Mouse (Mus musculus) kidney, embryonic 15.5 days (tissue): ENCODE data around the gene Ip6k3. TPM values are rescaled to one million over a fixed set of nuclear protein-coding genes. Genes with fewer than 3 reads are reported as not detected.

Source experiments
- ATAC-seq: fragments of 200-750 bp; cut with Nextera tagmentation; replicated peaks from 2 replicates; pipeline ENCODE4 v1.8.0; 2017; ENCODE audit warnings: moderate TSS enrichment; ENCODE audit not compliant: low FRiP score
- H3K27ac ChIP-seq: fragments of 300-500 bp; sonication (generic); 2 replicates; pipeline ENCODE4 v1.5.1; 2015; ENCODE audit warnings: mild to moderate bottlenecking, inconsistent platforms
- H3K27me3 ChIP-seq: fragments of 300-500 bp; sonication (generic); 2 replicates; pipeline ENCODE4 v1.6.1; 2015; ENCODE audit warnings: inconsistent platforms
- H3K36me3 ChIP-seq: fragments of 300-500 bp; sonication (generic); 2 replicates; pipeline ENCODE4 v1.6.1; 2015; ENCODE audit warnings: inconsistent platforms
- H3K4me1 ChIP-seq: fragments of 300-500 bp; sonication (generic); 2 replicates; pipeline ENCODE4 v1.6.1; 2015; ENCODE audit warnings: inconsistent platforms
- H3K4me2 ChIP-seq: fragments of 300-500 bp; sonication (generic); 2 replicates; pipeline ENCODE4 v1.6.1; 2015; ENCODE audit warnings: moderate library complexity, mild to moderate bottlenecking, inconsistent platforms
- H3K4me3 ChIP-seq: fragments of 300-500 bp; sonication (generic); replicated peaks from 2 replicates; pipeline ENCODE4 v1.5.1; 2015; ENCODE audit warnings: mild to moderate bottlenecking, inconsistent platforms
- H3K9ac ChIP-seq: fragments of 300-500 bp; sonication (generic); 2 replicates; pipeline ENCODE4 v1.6.1; 2015; ENCODE audit warnings: mild to moderate bottlenecking, inconsistent platforms
- H3K9me3 ChIP-seq: fragments of 300-500 bp; sonication (generic); replicated peaks from 2 replicates; pipeline ENCODE4 v1.6.1; 2016; ENCODE audit warnings: inconsistent platforms
- WGBS: fragments of 180-500 bp; shearing (Covaris S2); methylation state at CpG from one replicate; pipeline ENCODE4 v1.1.7; 2015; ENCODE audit warnings: mixed read lengths; 5-methylcytosine and 5-hydroxymethylcytosine counted together
- polyA plus RNA-seq: library from polyadenylated mRNA; unstranded; fragments of >200 nt; fragmentation: Nextera tagmentation; extraction: Ambion mirVana; gene quantifications from 2 replicates; pipeline ENCODE4 v1.2.1, GENCODE M21; 2015

The Ip6k3 gene
- polyA plus RNA-seq, 1 experiment from 2014 or later, result 0.10 TPM

DNA sequence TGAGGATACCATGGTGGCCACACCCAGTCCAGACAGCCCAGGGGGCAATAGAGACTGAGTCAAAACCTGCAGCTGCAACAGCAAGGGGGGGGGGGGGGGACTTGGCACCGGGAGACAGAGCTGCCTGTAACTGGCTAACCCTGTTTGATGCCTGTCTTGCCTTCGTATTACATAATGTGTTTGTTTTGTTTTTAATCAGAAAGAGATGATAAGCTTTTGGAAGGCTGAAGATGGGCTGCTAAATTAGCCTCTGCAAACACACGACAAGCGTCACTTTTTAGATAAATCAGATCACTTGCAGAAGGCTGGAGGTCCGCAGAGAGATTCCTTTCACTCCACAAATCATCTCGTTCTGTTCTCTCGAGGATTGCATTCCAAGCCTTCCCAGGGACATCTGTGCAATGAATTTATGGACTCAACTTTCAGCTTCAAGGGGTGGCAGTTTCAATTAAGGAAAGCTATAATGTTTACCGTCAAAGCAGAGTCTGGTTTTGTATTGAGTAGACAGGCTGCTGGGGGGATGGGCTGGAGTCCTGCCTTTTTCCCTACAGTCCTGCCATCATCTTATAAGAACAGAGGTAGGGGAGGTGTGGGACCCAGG, 21.2 kb downstream of the Ip6k3 start:
- peaks cover 47% of the 10 kb centered on the region for H3K4me1 ChIP-seq
- H3K9me3 ChIP-seq, result no peaks in the 10 kb centered on the region
- WGBS, result 5% methylated on average over 8 of the region's 8 CpGs
- H3K27me3 ChIP-seq, result peaks cover 37% of the 10 kb centered on the region
- H3K9ac ChIP-seq, result no peak overlapping the region
- H3K4me3 ChIP-seq, result no peak overlapping the region
- peak overlapping the region; percentile 27 for H3K4me2 ChIP-seq
- no peaks in the 10 kb centered on the region for H3K36me3 ChIP-seq
- no peak overlapping the region for H3K27ac ChIP-seq
- ATAC-seq, result peak; percentile 48

DNA sequence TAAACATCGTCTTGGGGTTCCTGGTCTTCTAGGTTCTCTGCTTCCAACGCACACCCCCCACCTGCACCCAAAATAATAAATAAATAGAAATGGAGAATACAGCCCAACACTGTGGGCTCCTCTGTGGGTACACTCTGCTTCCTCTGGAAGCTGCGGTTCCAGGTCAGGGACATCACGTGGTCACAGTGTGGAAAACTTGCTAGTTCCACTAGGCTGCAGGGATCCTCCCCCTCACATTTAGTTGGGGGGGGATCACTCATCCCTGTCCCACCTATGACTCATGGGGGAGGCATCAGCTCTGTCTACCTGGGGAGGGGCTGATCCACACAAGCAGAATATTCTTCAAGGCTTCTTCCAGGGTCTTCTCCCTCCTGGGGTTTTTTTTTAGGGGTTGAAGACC, 23.4 kb downstream of the Ip6k3 start:
- no peak overlapping the region for H3K27ac ChIP-seq
- H3K36me3 ChIP-seq, result no peaks in the 10 kb centered on the region
- H3K4me3 ChIP-seq, result no peak overlapping the region
- no peaks in the 10 kb centered on the region for H3K9me3 ChIP-seq
- WGBS, result 63% methylated on average over 4 of the region's 4 CpGs
- peaks cover 61% of the 10 kb centered on the region for H3K4me1 ChIP-seq
- H3K9ac ChIP-seq, result no peak overlapping the region
- no peak for ATAC-seq
- peaks cover 15% of the 10 kb centered on the region; the same call in 1 of the 2 replicates for H3K27me3 ChIP-seq
- no peak overlapping the region for H3K4me2 ChIP-seq

DNA sequence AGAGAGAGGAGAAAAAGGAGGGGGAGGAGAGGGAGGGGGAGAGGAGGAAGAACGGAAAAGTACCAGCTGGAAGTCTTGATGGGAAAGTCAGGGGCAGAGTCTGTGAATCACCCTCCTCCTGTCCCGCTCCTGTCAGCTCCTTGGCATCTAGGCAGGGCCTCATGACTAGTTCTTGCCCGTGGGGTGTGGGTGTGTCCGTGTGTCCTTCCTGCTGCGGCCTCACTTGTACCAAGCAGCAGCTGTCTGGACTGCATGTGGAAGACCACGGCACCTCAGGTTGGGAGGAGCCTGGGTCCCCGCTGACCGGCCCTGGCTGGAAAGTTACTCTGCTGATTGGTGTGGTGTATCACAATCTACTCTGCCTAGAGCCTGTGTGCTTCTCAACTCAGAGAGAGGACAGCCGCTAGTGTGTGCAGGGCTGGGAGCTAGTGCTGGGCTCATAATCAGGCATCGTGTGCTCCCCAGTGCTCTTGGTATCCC, 25.6 kb downstream of the Ip6k3 start:
- Histone ChIP-seq H3K36me3 (no peaks in the 10 kb centered on the region), H3K9ac (no peak overlapping the region), H3K9me3 (no peaks in the 10 kb centered on the region), H3K4me3 (peak overlapping the region; percentile 14; the same call in 1 of the 2 replicates), H3K4me2 (peak overlapping the region; percentile 43), H3K27ac (peak overlapping the region; percentile 49; the same call in 1 of the 2 replicates), H3K27me3 (peaks cover 19% of the 10 kb centered on the region; the same call in 1 of the 2 replicates), H3K4me1 (peaks cover 67% of the 10 kb centered on the region)
- peak; percentile 50; the same call in 1 of the 2 replicates for ATAC-seq
- WGBS, result 13% methylated on average over 10 of the region's 10 CpGs

DNA sequence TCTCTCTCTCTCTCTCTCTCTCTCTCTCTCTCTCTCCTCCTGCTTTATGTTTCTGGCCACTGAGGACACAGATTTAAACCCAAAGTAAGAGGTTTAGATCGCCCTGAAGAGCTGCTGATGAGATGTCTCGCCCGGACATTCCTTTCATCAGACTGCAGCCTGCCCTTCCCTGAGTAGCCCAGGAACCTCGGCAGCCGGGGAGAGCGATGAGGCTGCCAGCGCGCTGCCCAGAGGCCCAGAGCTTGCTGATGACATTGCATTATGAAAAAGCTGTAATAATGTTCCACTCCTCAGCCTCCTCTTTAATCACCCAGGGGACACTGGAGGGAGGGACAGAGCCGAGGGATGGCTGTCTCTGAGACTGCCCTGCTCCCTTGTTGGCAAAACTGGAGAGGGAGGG, 27.3 kb downstream of the Ip6k3 start:
- H3K9ac ChIP-seq, result no peak overlapping the region
- 60% methylated on average over 9 of the region's 9 CpGs for WGBS
- no peak overlapping the region for H3K4me3 ChIP-seq
- H3K36me3 ChIP-seq, result no peaks in the 10 kb centered on the region
- H3K4me1 ChIP-seq, result peaks cover 55% of the 10 kb centered on the region
- peaks cover 11% of the 10 kb centered on the region; the same call in 1 of the 2 replicates for H3K27me3 ChIP-seq
- H3K4me2 ChIP-seq, result no peak overlapping the region
- no peaks in the 10 kb centered on the region for H3K9me3 ChIP-seq
- ATAC-seq, result no peak
- H3K27ac ChIP-seq, result no peak overlapping the region

DNA sequence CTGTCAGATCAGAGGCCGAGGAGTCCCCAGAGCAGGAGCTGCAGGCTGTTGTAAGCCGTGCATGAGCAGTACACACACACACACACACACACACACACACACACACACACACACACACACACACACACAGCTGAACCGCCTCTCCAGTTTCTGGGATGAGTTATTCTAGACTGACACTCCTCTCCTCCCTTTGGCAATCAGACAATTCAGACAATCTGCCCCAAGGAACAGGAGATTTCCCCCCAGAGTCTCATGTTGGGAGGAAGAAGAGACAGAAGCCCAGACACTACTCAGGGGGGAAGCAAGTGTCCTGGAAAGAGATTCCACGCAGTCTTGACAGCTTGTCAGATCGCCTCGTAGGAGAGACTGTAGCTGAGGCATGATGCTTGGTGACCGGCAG, 28.3 kb downstream of the Ip6k3 start:
- Histone ChIP-seq H3K4me2 (no peak overlapping the region), H3K27me3 (peaks cover 4% of the 10 kb centered on the region; the same call in 1 of the 2 replicates), H3K36me3 (no peaks in the 10 kb centered on the region), H3K27ac (no peak overlapping the region), H3K4me1 (peaks cover 59% of the 10 kb centered on the region), H3K9ac (no peak overlapping the region), H3K9me3 (no peaks in the 10 kb centered on the region), H3K4me3 (no peak overlapping the region)
- 30% methylated on average over 7 of the region's 7 CpGs for WGBS
- no peak for ATAC-seq

DNA sequence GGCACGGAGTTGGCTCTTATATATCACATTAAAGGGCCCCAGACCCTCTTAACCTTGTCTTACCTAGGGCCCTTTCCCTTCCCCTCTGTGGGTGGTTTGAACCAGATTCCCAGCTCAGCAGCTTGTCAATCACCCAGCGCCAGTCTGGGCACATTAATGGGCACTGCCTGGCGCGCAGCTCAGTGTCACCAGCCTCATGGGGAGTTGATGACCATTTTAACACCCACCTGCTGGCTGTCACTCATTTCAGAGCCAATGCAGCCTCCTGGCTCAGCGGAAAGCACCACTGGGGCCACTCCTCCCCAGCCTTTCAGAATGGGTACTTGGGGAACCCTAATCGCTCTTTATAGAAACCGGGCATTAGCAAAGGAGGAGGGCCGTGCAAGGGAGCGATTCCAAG, 29.2 kb downstream of the Ip6k3 start:
- no peaks in the 10 kb centered on the region for H3K9me3 ChIP-seq
- no peak overlapping the region for H3K27ac ChIP-seq
- peaks cover 3% of the 10 kb centered on the region; the same call in 1 of the 2 replicates for H3K27me3 ChIP-seq
- H3K4me2 ChIP-seq, result no peak overlapping the region
- WGBS, result 76% methylated on average over 9 of the region's 9 CpGs
- no peaks in the 10 kb centered on the region for H3K36me3 ChIP-seq
- no peak for ATAC-seq
- no peak overlapping the region for H3K9ac ChIP-seq
- no peak overlapping the region for H3K4me3 ChIP-seq
- H3K4me1 ChIP-seq, result peaks cover 51% of the 10 kb centered on the region

DNA sequence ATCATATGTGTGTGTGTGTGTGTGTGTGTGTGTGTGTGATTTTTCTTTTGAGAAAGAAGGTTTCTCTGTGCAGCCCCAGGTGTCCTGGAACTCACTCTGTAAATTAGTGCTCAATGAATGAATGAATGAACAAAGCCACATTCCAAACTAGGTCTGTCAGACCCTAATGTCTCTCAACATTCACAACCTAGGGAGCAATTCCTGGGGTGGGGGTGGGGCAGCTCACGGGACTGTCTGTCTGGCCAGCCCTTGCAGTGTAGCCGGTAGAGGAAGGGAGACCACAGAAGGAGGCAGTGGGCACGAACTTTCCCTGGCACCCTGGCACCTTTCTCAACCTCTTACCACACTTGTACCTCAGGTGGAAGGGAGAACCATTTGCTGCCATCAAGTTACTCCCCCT, 32.9 kb downstream of the Ip6k3 start:
- H3K9ac ChIP-seq, result no peak overlapping the region
- H3K4me2 ChIP-seq, result no peak overlapping the region
- H3K9me3 ChIP-seq, result no peaks in the 10 kb centered on the region
- no peak overlapping the region for H3K4me3 ChIP-seq
- no peak overlapping the region for H3K27ac ChIP-seq
- WGBS, result 21% methylated on average over 3 of the region's 3 CpGs
- 0 out of 2 replicates have a peak, but pooled peaks cover 3% of the 10 kb centered on the region for H3K27me3 ChIP-seq
- peaks cover 60% of the 10 kb centered on the region for H3K4me1 ChIP-seq
- H3K36me3 ChIP-seq, result no peaks in the 10 kb centered on the region
- ATAC-seq, result no peak

DNA sequence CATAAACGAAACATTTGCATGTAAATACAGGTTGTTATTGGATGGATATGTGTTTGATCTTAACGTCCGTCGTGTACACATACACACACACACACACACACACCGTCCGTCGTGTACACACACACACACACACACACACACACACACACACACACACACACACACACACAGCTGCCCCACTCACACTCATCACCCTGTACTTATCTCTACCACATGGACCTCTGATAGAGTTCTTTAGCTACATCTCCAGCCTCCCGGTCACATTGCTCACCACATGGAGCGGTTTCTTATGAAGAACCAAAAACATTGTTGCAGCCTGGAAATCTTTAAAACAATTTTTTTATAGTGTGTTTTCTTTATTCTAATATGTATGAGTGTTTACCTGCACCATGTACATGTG, 33.4 kb downstream of the Ip6k3 start:
- no peak overlapping the region for H3K27ac ChIP-seq
- 0 out of 2 replicates have a peak, but pooled peaks cover 2% of the 10 kb centered on the region for H3K36me3 ChIP-seq
- H3K4me3 ChIP-seq, result peak overlapping the region; percentile 60
- H3K9ac ChIP-seq, result no peak overlapping the region
- WGBS, result 39% methylated on average over 7 of the region's 9 CpGs
- peak overlapping the region; percentile 63 for H3K4me2 ChIP-seq
- peaks cover 60% of the 10 kb centered on the region for H3K4me1 ChIP-seq
- H3K27me3 ChIP-seq, result 0 out of 2 replicates have a peak, but pooled peaks cover 3% of the 10 kb centered on the region
- H3K9me3 ChIP-seq, result no peaks in the 10 kb centered on the region
- ATAC-seq, result no peak

DNA sequence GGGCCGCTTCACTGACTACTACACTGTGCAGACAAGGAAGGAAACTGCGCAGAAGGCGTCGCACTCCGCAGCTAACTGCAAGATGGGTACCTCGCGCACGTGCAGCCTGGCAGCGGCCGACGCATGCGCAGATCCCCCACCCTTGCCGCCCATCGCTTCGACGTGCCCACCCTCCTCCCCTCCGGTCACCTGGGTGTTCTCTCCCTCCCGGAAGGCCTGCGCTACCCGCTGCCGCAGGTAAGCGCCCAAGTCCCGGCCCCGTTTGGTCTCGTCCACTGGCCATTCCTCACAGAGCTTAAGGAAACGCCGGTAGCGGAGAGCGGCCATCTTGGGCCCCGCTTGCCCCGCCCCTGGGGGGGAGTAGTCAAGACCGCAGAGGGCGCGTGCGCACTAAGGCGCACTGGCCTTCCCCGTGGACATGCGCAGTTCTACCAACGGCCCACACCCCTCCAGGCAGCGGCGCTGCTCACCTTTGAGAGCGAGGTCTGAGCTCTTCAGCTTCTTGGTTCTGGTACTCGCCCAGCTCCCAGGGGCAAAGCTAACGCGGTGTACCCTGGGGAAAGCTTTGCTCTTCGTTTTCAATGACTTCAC, 33.9 kb downstream of the Ip6k3 start, which contains the start of gene Uqcc2:
TSS of gene Uqcc2 (minus strand) at position 366 of the 591 bp plus-strand sequence.
- no peaks in the 10 kb centered on the region for H3K9me3 ChIP-seq
- peak; percentile 89 for ATAC-seq
- H3K4me2 ChIP-seq, result peak within 1 kb of the TSS; percentile 63
- peak within 1 kb of the TSS; percentile 60 for H3K4me3 ChIP-seq
- peak within 1 kb of the TSS; percentile 59 for H3K9ac ChIP-seq
- H3K4me1 ChIP-seq, result peaks cover 55% of the 10 kb centered on the region
- WGBS, result under 1% methylated on average over 46 of the region's 46 CpGs
- H3K36me3 ChIP-seq, result peaks cover 4% of the 10 kb centered on the region; the same call in 1 of the 2 replicates
- peaks cover 3% of the 10 kb centered on the region; the same call in 1 of the 2 replicates for H3K27me3 ChIP-seq
- peak within 1 kb of the TSS; percentile 67 for H3K27ac ChIP-seq

DNA sequence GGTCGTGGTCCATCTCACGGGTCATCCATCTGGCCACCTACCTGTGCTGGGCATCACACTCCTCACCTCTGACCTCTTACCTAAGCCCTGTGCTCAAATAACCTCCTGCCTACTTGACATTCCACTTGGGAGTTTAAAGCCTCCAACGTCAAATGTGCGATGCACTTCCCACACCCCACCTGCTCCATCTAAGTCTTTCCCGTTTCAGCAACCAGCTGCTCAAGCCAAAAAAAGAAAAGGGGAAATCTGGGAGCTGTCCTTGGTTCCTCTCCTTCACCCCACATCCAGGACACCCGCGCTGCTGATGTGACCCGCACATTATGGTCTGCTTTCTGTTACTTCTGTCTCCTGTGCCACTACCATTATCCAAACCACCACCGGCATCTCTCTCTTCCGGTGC, 35.4 kb downstream of the Ip6k3 start:
- WGBS, result 84% methylated on average over 10 of the region's 10 CpGs

DNA sequence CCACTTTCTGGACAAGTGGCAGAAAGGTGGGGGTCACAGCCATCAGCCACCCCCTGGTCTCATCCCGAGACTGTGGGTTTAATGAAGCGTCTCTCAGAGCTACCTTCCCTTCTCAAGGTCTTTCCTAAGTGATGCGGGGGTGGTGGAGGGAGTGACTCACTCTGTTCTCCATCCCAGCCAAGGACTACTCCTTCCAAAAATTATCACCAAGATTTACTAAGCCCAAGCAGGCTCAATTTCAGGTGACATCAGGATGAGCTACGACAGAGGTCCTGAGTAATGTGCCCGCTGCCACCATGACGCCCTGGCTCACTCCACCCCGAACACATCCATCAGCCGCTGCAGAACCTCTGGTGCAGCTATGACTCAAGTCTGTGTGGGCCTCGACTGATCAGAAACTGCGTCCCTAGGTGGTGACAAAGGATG, 36.3 kb downstream of the Ip6k3 start:
- peaks cover 55% of the 10 kb centered on the region for H3K4me1 ChIP-seq
- H3K27ac ChIP-seq, result no peak overlapping the region
- peak; percentile 37 for ATAC-seq
- peaks cover 12% of the 10 kb centered on the region; the same call in 1 of the 2 replicates for H3K27me3 ChIP-seq
- 50% methylated on average over 10 of the region's 10 CpGs for WGBS
- peaks cover 14% of the 10 kb centered on the region; the same call in 1 of the 2 replicates for H3K36me3 ChIP-seq
- no peak overlapping the region for H3K4me3 ChIP-seq
- no peak overlapping the region for H3K9ac ChIP-seq
- H3K4me2 ChIP-seq, result no peak overlapping the region
- no peaks in the 10 kb centered on the region for H3K9me3 ChIP-seq

More for the DNA sequence above, 35.4 kb downstream of the Ip6k3 start:
- peaks cover 8% of the 10 kb centered on the region; the same call in 1 of the 2 replicates for H3K27me3 ChIP-seq
- peaks cover 12% of the 10 kb centered on the region; the same call in 1 of the 2 replicates for H3K36me3 ChIP-seq
- ATAC-seq, result no peak
- peaks cover 55% of the 10 kb centered on the region for H3K4me1 ChIP-seq
- no peaks in the 10 kb centered on the region for H3K9me3 ChIP-seq
- H3K9ac ChIP-seq, result no peak overlapping the region
- no peak overlapping the region for H3K4me2 ChIP-seq
- no peak overlapping the region for H3K4me3 ChIP-seq
- no peak overlapping the region for H3K27ac ChIP-seq

DNA sequence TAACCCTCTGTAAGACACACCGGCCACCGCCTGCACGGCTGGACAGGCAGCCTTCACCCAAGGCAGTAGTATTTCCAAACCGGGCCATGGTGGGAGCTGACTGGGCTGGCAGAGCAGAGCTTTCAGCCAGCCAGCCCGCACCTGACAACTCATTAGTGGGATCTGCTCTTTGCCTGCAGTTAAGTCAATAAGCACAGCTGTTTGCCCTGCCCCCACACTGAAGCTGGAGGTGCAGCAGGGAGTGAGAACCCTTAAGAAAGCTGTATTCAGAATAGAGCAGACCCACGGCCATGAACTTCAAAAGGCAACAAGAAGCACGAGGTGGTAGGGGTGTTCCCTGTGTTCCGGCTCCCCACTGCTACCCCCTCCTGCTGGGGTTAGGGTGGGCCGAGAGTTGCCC, 37.3 kb downstream of the Ip6k3 start:
- H3K9me3 ChIP-seq, result no peaks in the 10 kb centered on the region
- no peak overlapping the region for H3K9ac ChIP-seq
- H3K4me1 ChIP-seq, result peaks cover 59% of the 10 kb centered on the region
- H3K4me2 ChIP-seq, result no peak overlapping the region
- H3K36me3 ChIP-seq, result peaks cover 24% of the 10 kb centered on the region
- H3K27me3 ChIP-seq, result peaks cover 12% of the 10 kb centered on the region; the same call in 1 of the 2 replicates
- WGBS, result 44% methylated on average over 9 of the region's 9 CpGs
- no peak for ATAC-seq
- H3K27ac ChIP-seq, result no peak overlapping the region
- no peak overlapping the region for H3K4me3 ChIP-seq
